Mouse (Mus musculus): Measurements from ENCODE around the gene Atxn7l2. TPM values are rescaled to one million over a fixed set of nuclear protein-coding genes. Genes with fewer than 3 reads are reported as not detected.
A peak's percentile ranks its signal among the peaks of the same experiment; 100 is the strongest.

Atxn7l2 gene
- polyA plus RNA-seq, 1 experiment from 2014 or later: 20.4 TPM

DNA sequence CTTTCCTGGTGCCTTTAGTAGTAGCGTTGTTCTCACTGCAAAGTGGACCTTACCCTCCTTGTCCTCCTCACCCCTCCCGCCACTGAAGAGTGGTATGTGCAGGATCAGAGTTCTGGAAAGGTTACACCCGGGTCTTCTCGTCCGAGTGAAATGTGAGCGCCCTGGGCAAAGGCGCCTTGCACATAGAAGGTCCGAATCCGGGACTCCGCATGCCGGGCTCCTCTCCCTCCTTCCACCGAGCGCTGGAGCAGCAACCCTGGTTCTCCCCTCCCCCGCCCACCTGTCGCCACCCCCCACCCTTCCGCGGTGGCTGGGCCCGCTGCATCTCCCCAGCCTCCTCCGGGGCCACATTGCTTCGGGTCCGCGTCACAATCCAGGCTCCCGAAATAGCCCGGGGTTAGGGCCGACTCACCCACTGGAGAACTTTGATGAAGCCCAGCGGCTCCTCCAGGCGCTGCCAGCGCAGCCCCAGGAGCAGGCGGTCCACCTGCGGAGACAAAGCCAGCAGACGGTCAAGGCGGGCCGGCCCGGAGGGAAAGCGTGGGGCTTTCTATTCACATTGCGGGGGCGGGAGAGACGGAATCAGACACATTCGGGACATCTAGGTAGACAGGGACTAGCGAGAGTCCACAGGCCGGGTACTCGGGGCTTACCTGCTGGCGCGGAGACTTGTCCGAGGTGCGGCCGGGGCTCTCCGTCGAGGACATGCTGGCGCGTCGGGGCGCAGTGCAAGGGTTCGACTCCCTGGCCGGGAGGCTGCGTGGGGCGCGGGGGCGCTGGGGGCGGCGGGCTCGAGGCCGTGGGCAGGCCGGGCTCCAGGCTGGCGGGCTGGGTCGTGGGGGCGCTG is 15.2 kb upstream of the Atxn7l2 start:
- Histone ChIP-seq H3K27me3 (peaks cover 45% of the 10 kb centered on the region), H3K9me3 (replicated peaks) (no peaks in the 10 kb centered on the region), H3K27ac (replicated peaks) (no peak overlapping the region), H3K4me1 (peaks cover 18% of the 10 kb centered on the region), H3K36me3 (no peaks in the 10 kb centered on the region), H3K9ac (peak overlapping the region; percentile 31; the same call in 1 of the 2 replicates), H3K4me2 (replicated peaks) (peak overlapping the region; percentile 78), H3K4me3 (replicated peaks) (peak overlapping the region; percentile 52)
- WGBS: 2% methylated on average over 63 of the region's 67 CpGs
- peak; percentile 60; the same call in 1 of the 2 replicates for ATAC-seq (ENCODE audit: insufficient number of reproducible peaks, low FRiP score, low TSS enrichment, low read depth)

GRCm38 (mm10) chr3:108220661-108221060 is 9.9 kb upstream of the Atxn7l2 start:
- peaks cover 30% of the 10 kb centered on the region for H3K27me3 ChIP-seq
- no peak overlapping the region for H3K9ac ChIP-seq
- peaks cover under 1% of the 10 kb centered on the region; the same call in 1 of the 2 replicates for H3K4me1 ChIP-seq
- ATAC-seq (ENCODE audit: insufficient number of reproducible peaks, low FRiP score, low TSS enrichment, low read depth): no peak
- 79% methylated on average over 3 of the region's 3 CpGs for WGBS
- no peak overlapping the region for H3K27ac ChIP-seq (replicated peaks)
- no peaks in the 10 kb centered on the region for H3K9me3 ChIP-seq (replicated peaks)
- H3K4me2 ChIP-seq (replicated peaks): no peak overlapping the region
- no peak overlapping the region for H3K4me3 ChIP-seq (replicated peaks)
- H3K36me3 ChIP-seq: no peaks in the 10 kb centered on the region

DNA sequence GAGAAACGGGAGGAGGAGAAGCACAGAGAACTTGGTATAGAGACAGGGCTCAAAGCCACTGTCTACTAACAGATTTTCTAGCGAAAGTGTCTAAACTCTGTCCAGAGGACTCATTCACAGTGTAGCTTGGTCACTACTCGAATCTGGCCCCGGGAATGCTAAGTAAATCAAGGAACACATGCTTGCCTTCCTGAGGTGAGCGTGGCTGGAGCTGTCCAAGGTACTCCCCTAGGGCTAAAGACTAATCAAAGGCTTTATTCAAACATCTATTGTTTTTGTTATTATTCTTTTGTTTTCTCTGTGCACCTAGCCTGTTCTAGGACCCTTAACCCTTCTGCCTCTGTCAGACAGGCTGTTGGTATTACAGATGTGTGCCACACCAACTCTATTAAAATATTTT is 4.0 kb upstream of the Atxn7l2 start:
- Histone ChIP-seq H3K4me1 (peaks cover 3% of the 10 kb centered on the region; the same call in 1 of the 2 replicates), H3K4me2 (replicated peaks) (no peak overlapping the region), H3K9ac (no peak overlapping the region), H3K36me3 (no peaks in the 10 kb centered on the region), H3K4me3 (replicated peaks) (no peak overlapping the region), H3K27ac (replicated peaks) (no peak overlapping the region), H3K27me3 (no peaks in the 10 kb centered on the region), H3K9me3 (replicated peaks) (no peaks in the 10 kb centered on the region)
- 13% methylated on average over 5 of the region's 5 CpGs for WGBS
- no peak for ATAC-seq (ENCODE audit: insufficient number of reproducible peaks, low FRiP score, low TSS enrichment, low read depth)

- Histone ChIP-seq H3K36me3 (peaks cover 4% of the 10 kb centered on the region; the same call in 1 of the 2 replicates), H3K4me3 (replicated peaks) (no peak overlapping the region), H3K27me3 (no peaks in the 10 kb centered on the region), H3K4me2 (replicated peaks) (no peak overlapping the region), H3K27ac (replicated peaks) (no peak overlapping the region), H3K9ac (no peak overlapping the region), H3K9me3 (replicated peaks) (no peaks in the 10 kb centered on the region), H3K4me1 (peaks cover 25% of the 10 kb centered on the region)
- WGBS: 73% methylated on average over 8 of the region's 8 CpGs
- ATAC-seq (ENCODE audit: insufficient number of reproducible peaks, low FRiP score, low TSS enrichment, low read depth): no peak
Observed at GRCm38 (mm10) chr3:108212406-108212805, 1.7 kb upstream of the Atxn7l2 start.

- Histone ChIP-seq H3K4me2 (replicated peaks) (no peak overlapping the region), H3K36me3 (peaks cover 6% of the 10 kb centered on the region; the same call in 1 of the 2 replicates), H3K4me3 (replicated peaks) (no peak overlapping the region), H3K4me1 (peaks cover 30% of the 10 kb centered on the region), H3K27me3 (no peaks in the 10 kb centered on the region), H3K9ac (no peak overlapping the region), H3K9me3 (replicated peaks) (no peaks in the 10 kb centered on the region), H3K27ac (replicated peaks) (no peak overlapping the region)
- no peak for ATAC-seq (ENCODE audit: insufficient number of reproducible peaks, low FRiP score, low TSS enrichment, low read depth)
- WGBS: 83% methylated on average over 6 of the region's 6 CpGs
Observed at GRCm38 (mm10) chr3:108211845-108212244, 1.1 kb upstream of the Atxn7l2 start.

DNA sequence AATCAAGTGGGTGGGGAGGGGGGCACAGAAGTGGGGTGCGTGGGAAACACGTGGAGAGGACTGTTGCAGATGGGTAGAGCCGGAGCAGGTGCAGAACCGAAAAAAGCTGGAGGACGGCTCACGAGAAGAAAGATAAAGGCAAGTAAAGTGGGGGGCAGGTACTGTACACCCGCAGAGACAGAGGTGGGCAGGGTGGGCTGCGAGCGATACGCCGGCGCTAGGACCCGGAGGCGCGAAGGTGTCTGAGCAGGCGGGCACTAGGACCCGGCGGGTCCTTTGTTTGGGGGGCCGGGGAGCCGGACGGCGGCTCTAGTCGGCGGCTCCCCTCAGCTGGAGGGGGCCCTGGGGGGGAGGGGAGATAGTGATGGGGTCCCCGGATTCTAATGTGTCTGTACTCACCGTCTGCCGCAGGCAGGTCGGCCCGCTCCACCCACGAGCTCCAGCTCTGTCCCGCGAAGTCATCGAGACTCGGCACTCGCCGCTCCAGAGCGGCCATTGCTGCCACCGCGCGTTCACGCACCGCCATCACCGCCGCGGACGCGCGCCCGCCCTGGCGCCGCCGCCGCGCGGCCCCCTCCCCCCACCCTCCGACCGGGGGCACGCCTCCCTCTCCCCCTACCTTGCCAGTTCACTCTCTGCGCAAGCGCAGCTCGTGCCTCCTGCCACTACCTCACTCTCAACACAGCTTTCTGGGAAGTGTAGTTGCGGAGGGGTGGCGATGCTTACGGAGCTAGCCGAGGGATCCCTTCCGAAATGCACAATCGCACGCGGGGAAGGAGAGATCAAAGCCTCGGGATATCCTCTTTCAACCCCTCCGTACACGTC is 576 bp downstream of the Atxn7l2 start:
- Histone ChIP-seq H3K27ac (replicated peaks) (peak overlapping the region; percentile 93), H3K4me3 (replicated peaks) (peak overlapping the region; percentile 62), H3K9me3 (replicated peaks) (no peaks in the 10 kb centered on the region), H3K4me2 (replicated peaks) (peak overlapping the region; percentile 85), H3K4me1 (peaks cover 36% of the 10 kb centered on the region), H3K27me3 (no peaks in the 10 kb centered on the region), H3K9ac (peak overlapping the region; percentile 58), H3K36me3 (peaks cover 23% of the 10 kb centered on the region)
- peak; percentile 95 for ATAC-seq (ENCODE audit: insufficient number of reproducible peaks, low FRiP score, low TSS enrichment, low read depth)
- under 1% methylated on average over 69 of the region's 72 CpGs for WGBS

GRCm38 (mm10) chr3:108209536-108209935 is 1.2 kb downstream of the Atxn7l2 start:
- ATAC-seq (ENCODE audit: insufficient number of reproducible peaks, low FRiP score, low TSS enrichment, low read depth): no peak
- Histone ChIP-seq H3K9ac (peak overlapping the region; percentile 58), H3K27me3 (no peaks in the 10 kb centered on the region), H3K27ac (replicated peaks) (peak overlapping the region; percentile 93; the same call in 1 of the 2 replicates), H3K36me3 (peaks cover 29% of the 10 kb centered on the region), H3K9me3 (replicated peaks) (no peaks in the 10 kb centered on the region), H3K4me3 (replicated peaks) (peak overlapping the region; percentile 62), H3K4me1 (peaks cover 38% of the 10 kb centered on the region), H3K4me2 (replicated peaks) (peak overlapping the region; percentile 82)
- 6% methylated on average over 8 of the region's 8 CpGs for WGBS

GRCm38 (mm10) chr3:108209001-108209400 is 1.7 kb downstream of the Atxn7l2 start:
- H3K9me3 ChIP-seq (replicated peaks): no peaks in the 10 kb centered on the region
- no peaks in the 10 kb centered on the region for H3K27me3 ChIP-seq
- peak overlapping the region; percentile 82 for H3K4me2 ChIP-seq (replicated peaks)
- H3K4me1 ChIP-seq: peaks cover 38% of the 10 kb centered on the region
- H3K9ac ChIP-seq: 0 out of 2 replicates have a peak overlapping the region, but pooled peaks have one; percentile 58
- no peak for ATAC-seq (ENCODE audit: insufficient number of reproducible peaks, low FRiP score, low TSS enrichment, low read depth)
- H3K36me3 ChIP-seq: peaks cover 35% of the 10 kb centered on the region
- peak overlapping the region; percentile 62 for H3K4me3 ChIP-seq (replicated peaks)
- 52% methylated on average over 3 of the region's 3 CpGs for WGBS
- H3K27ac ChIP-seq (replicated peaks): no peak overlapping the region

DNA sequence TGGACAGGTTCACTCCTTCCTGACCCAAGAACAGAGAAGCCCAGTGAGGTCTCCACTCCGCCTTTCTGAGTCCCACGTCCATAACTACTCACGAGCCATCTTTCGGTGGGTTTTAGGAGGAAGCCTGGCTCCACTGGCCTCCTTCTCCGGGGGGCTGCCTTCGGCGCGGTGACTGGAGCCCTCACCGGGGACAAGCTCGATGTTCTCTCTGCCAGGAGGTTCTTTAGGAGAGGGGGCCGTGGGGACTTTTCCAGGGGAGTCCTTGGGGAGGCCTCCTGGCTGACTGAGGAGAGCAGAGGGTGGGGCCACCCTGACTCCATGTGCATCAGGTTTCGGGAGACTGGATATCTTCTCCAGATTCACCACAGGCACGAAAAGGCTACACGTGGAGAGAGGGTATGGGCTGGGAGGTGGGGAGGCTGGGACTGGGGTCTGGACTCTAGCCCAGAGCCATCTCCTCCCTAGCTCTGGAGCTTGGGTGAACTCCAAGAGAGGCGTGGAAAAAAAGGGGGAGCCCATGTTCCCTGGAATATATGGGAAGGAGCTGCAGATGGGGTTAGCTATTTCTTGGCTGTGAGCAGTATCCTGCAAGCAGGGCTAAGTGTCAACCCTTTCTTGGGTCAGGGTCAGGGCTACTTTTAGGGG is 3.9 kb downstream of the Atxn7l2 start:
- H3K27ac ChIP-seq (replicated peaks): peak overlapping the region; percentile 75
- ATAC-seq (ENCODE audit: insufficient number of reproducible peaks, low FRiP score, low TSS enrichment, low read depth): peak; percentile 26; the same call in 1 of the 2 replicates
- 0 out of 2 replicates have a peak overlapping the region, but pooled peaks have one; percentile 8 for H3K4me3 ChIP-seq (replicated peaks)
- no peaks in the 10 kb centered on the region for H3K9me3 ChIP-seq (replicated peaks)
- H3K36me3 ChIP-seq: peaks cover 52% of the 10 kb centered on the region
- peak overlapping the region; percentile 17; the same call in 1 of the 2 replicates for H3K4me2 ChIP-seq (replicated peaks)
- H3K4me1 ChIP-seq: peaks cover 39% of the 10 kb centered on the region
- 51% methylated on average over 15 of the region's 15 CpGs for whole genome bisulfite sequencing
- H3K27me3 ChIP-seq: no peaks in the 10 kb centered on the region
- no peak overlapping the region for H3K9ac ChIP-seq

DNA sequence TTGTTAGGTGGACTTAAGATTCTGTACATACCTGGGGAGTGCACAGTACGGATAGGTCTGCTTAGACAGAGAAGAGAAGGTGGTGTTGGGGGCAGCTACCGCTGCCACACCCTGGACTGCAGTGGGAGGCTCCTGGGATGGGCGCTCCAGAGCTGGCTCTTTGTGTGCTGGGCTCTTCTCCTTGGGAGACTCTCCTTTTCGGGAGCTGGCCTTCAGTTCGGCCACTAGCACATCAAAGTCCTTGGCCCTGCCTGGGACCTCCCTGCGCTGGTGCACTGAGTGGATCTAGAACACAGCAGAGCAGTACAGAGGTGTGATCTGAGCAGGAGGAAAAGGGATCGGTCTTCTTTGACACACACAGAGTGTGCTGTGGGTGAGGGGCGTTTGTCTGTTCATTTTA is 5.1 kb downstream of the Atxn7l2 start:
- Histone ChIP-seq H3K4me3 (replicated peaks) (no peak overlapping the region), H3K4me2 (replicated peaks) (no peak overlapping the region), H3K27ac (replicated peaks) (no peak overlapping the region), H3K27me3 (no peaks in the 10 kb centered on the region), H3K9ac (no peak overlapping the region), H3K9me3 (replicated peaks) (no peaks in the 10 kb centered on the region), H3K36me3 (peaks cover 52% of the 10 kb centered on the region), H3K4me1 (peaks cover 43% of the 10 kb centered on the region)
- 88% methylated on average over 8 of the region's 8 CpGs for WGBS
- ATAC-seq (ENCODE audit: insufficient number of reproducible peaks, low FRiP score, low TSS enrichment, low read depth): no peak

GRCm38 (mm10) chr3:108204470-108204869 is 6.3 kb downstream of the Atxn7l2 start:
- H3K4me2 ChIP-seq (replicated peaks): no peak overlapping the region
- H3K4me3 ChIP-seq (replicated peaks): no peak overlapping the region
- no peaks in the 10 kb centered on the region for H3K9me3 ChIP-seq (replicated peaks)
- H3K9ac ChIP-seq: no peak overlapping the region
- ATAC-seq (ENCODE audit: insufficient number of reproducible peaks, low FRiP score, low TSS enrichment, low read depth): no peak
- no peak overlapping the region for H3K27ac ChIP-seq (replicated peaks)
- H3K27me3 ChIP-seq: no peaks in the 10 kb centered on the region
- WGBS: 77% methylated on average over 11 of the region's 11 CpGs
- peaks cover 42% of the 10 kb centered on the region for H3K4me1 ChIP-seq
- H3K36me3 ChIP-seq: peaks cover 52% of the 10 kb centered on the region
